Mouse (Mus musculus): ENCODE data around the gene Zfp426.
A peak's percentile ranks its signal among the peaks of the same experiment; 100 is the strongest.

- TF ChIP-seq CTCF (IDR thresholded peaks at IDR 0.05; ENCODE audit: extremely low read depth, insufficient read depth, low read length) (no peak), POLR2A (IDR thresholded peaks at IDR 0.05; ENCODE audit: extremely low read depth, insufficient read depth, low read length) (peak; percentile 69)
These were observed 28.9 kb upstream of the Zfp426 start, which contains the start of gene Zfp266 for GRCm38 (mm10) chr9:20521306-20521957.

Data from cortical plate, adult 2 months (tissue).